Mouse (Mus musculus) stomach, postnatal 0 days (tissue): ENCODE measurements around the gene Crybg1. TPM values are rescaled to one million over a fixed set of nuclear protein-coding genes. Genes with fewer than 3 reads are reported as not detected.

ENCODE experiments used
- ATAC-seq: fragments of 200-750 bp; cut with Nextera tagmentation; 2 replicates; pipeline ENCODE4 v1.8.0; 2017; ENCODE audit not compliant: low FRiP score, low TSS enrichment
- DNase-seq: peaks from one replicate; pipeline ENCODE4 v3.0.0-alpha.2; 2016; ENCODE audit warnings: low spot score
- H3K27ac ChIP-seq: fragments of 300-500 bp; sonication (generic); replicated peaks from 2 replicates; pipeline ENCODE4 v1.5.1; 2014; ENCODE audit warnings: mild to moderate bottlenecking, control low read depth
- H3K27me3 ChIP-seq: fragments of 300-500 bp; sonication (generic); 2 replicates; pipeline ENCODE4 v1.6.1; 2014; ENCODE audit warnings: low read length; ENCODE audit not compliant: control insufficient read depth, insufficient read depth
- H3K36me3 ChIP-seq: fragments of 300-500 bp; sonication (generic); 2 replicates; pipeline ENCODE4 v1.6.1; 2014; ENCODE audit warnings: low read length, mixed read lengths; ENCODE audit not compliant: control insufficient read depth, insufficient read depth
- H3K4me1 ChIP-seq: fragments of 300-500 bp; sonication (generic); replicated peaks from 2 replicates; pipeline ENCODE4 v1.6.1; 2014; ENCODE audit warnings: antibody characterized with exemption; ENCODE audit not compliant: control insufficient read depth, insufficient read depth
- H3K4me2 ChIP-seq: fragments of 300-500 bp; sonication (generic); replicated peaks from 2 replicates; pipeline ENCODE4 v1.6.1; 2014; ENCODE audit warnings: low read depth, mild to moderate bottlenecking, control low read depth, moderate library complexity
- H3K4me3 ChIP-seq: fragments of 300-500 bp; sonication (generic); 2 replicates; pipeline ENCODE4 v1.5.1; 2014; ENCODE audit warnings: low read depth, low read length, control low read depth
- H3K9ac ChIP-seq: fragments of 300-500 bp; sonication (generic); 2 replicates; pipeline ENCODE4 v1.6.1; 2014; ENCODE audit warnings: mild to moderate bottlenecking, low read length, control low read depth, mixed read lengths
- H3K9me3 ChIP-seq: fragments of 300-500 bp; sonication (generic); 2 replicates; pipeline ENCODE4 v1.6.1; 2016; ENCODE audit warnings: low read length; ENCODE audit not compliant: control insufficient read depth
- CTCF ChIP-seq: IDR thresholded peaks from 2 replicates; pipeline ENCODE4 v1.5.1; 2016; ENCODE audit warnings: antibody characterized with exemption, low read depth, mild to moderate bottlenecking, moderate library complexity
- EP300 ChIP-seq: optimal IDR thresholded peaks from 2 replicates; pipeline ENCODE3; 2016; ENCODE audit warnings: antibody characterized with exemption
- WGBS: fragments of 180-500 bp; shearing (Covaris S2); extraction: QIAGEN DNeasy Blood & Tissue Kit; methylation state at CpG from one replicate; pipeline ENCODE4 v1.1.7; 2014; 5-methylcytosine and 5-hydroxymethylcytosine counted together
- polyA plus RNA-seq: library from polyadenylated mRNA; unstranded; fragments of >200 nt; fragmentation: Nextera tagmentation; extraction: Ambion mirVana; gene quantifications from 2 replicates; pipeline ENCODE4 v1.2.1, GENCODE M21; 2015

The Crybg1 gene
- polyA plus RNA-seq, 1 experiment from 2014 or later, result 9.0 TPM

DNA sequence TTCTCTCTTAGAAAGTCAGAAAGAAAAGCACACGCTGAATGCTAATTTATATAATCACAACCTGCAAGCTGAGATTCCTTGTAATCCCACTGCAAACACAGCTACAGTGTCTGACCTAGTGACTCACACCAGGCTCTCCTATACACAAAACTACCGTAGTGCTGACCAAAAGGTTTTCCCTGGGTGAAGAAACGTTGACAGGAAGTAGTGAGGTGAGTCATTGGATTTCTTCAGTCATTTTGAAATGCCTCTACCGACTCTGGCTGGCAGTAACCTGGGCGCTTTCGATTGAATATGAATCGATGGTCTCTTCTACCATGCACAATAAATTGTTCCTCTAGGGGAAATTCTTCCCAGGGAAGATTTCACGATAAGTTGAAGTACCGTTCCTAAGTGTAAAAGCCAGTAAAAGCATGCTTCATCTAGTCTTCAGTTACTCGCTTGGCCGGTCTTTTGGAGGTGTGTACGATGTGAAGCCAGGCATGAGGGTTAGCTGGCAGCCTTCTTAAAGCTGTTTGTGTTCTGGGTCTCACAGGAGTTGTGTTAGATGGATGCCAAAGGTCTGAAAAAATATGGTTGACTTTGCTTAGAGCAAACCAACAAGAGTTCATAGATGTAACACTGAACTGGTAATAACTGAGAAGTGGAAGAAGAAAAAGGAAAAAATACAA, 36.5 kb downstream of the Crybg1 start:
- ATAC-seq (peak; percentile 94), DNase-seq (peak; percentile 34)
- Histone ChIP-seq H3K36me3 (no peaks in the 10 kb centered on the region), H3K4me3 (no peak overlapping the region), H3K4me1 (no peaks in the 10 kb centered on the region), H3K27ac (peak overlapping the region; percentile 30), H3K4me2 (no peak overlapping the region; the same call in 1 of the 2 replicates), H3K9ac (no peak overlapping the region), H3K9me3 (no peaks in the 10 kb centered on the region), H3K27me3 (no peaks in the 10 kb centered on the region)
- 56% methylated on average over 12 of the region's 12 CpGs for WGBS
- TF ChIP-seq CTCF (no peak), EP300 (no peak)

- H3K27me3 ChIP-seq, result no peaks in the 10 kb centered on the region
- 0 out of 2 replicates have a peak overlapping the region, but pooled peaks have one; percentile 9 for H3K27ac ChIP-seq
- no peaks in the 10 kb centered on the region for H3K36me3 ChIP-seq
- no peak overlapping the region for H3K4me3 ChIP-seq
- no peaks in the 10 kb centered on the region for H3K4me1 ChIP-seq
- 55% methylated on average over 10 of the region's 10 CpGs for WGBS
- no peaks in the 10 kb centered on the region for H3K9me3 ChIP-seq
- H3K9ac ChIP-seq, result no peak overlapping the region
- H3K4me2 ChIP-seq, result no peak overlapping the region
- TF ChIP-seq EP300 (no peak), CTCF (no peak)
- DNase-seq, result no peak
- no peak for ATAC-seq
Measured at GRCm38 (mm10) chr10:44111168-44111567, 37.5 kb downstream of the Crybg1 start.

- Histone ChIP-seq H3K27ac (no peak overlapping the region), H3K4me3 (no peak overlapping the region), H3K27me3 (no peaks in the 10 kb centered on the region), H3K9me3 (no peaks in the 10 kb centered on the region), H3K36me3 (no peaks in the 10 kb centered on the region), H3K4me2 (no peak overlapping the region), H3K9ac (no peak overlapping the region), H3K4me1 (no peaks in the 10 kb centered on the region)
- DNase-seq, result peak; percentile 35
- no peak for TF ChIP-seq EP300
- TF ChIP-seq CTCF, result peak; percentile 56
- ATAC-seq, result no peak
Measured at GRCm38 (mm10) chr10:44110460-44110859, 38.2 kb downstream of the Crybg1 start.

GRCm38 (mm10) chr10:44094794-44095193, 53.9 kb downstream of the Crybg1 start:
- H3K36me3 ChIP-seq, result no peaks in the 10 kb centered on the region
- no peaks in the 10 kb centered on the region for H3K27me3 ChIP-seq
- ATAC-seq (no peak), DNase-seq (no peak)
- no peak overlapping the region for H3K9ac ChIP-seq
- 49% methylated on average over 2 of the region's 2 CpGs for WGBS
- no peak overlapping the region for H3K4me2 ChIP-seq
- TF ChIP-seq EP300 (no peak), CTCF (no peak)
- no peak overlapping the region for H3K4me3 ChIP-seq
- no peaks in the 10 kb centered on the region for H3K9me3 ChIP-seq
- no peaks in the 10 kb centered on the region for H3K4me1 ChIP-seq
- H3K27ac ChIP-seq, result no peak overlapping the region

DNA sequence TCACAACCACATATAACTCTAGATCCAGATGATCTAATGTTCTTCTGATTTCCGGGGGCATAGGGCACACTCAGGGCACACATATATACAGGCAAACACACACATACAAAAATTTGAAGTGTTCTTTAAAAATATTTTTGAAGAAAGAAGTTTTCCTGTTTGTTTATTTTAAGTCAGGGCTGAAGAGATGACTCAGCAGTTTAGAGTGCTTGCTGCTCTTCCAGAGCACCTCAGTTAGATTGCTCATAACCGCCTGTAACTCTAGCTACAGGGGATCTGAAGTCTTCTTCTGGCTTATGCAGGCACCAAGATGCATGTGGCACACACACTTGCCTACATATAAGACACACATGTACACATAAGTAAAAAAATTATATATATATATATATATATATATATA, 56.9 kb downstream of the Crybg1 start:
- H3K4me3 ChIP-seq, result no peak overlapping the region
- H3K9ac ChIP-seq, result no peak overlapping the region
- H3K4me1 ChIP-seq, result no peaks in the 10 kb centered on the region
- no peaks in the 10 kb centered on the region for H3K27me3 ChIP-seq
- no peak overlapping the region for H3K27ac ChIP-seq
- no peak overlapping the region for H3K4me2 ChIP-seq
- WGBS, result 92% methylated on average over 2 of the region's 2 CpGs
- ATAC-seq (no peak), DNase-seq (no peak)
- no peak for TF ChIP-seq CTCF
- no peak for TF ChIP-seq EP300
- no peaks in the 10 kb centered on the region for H3K36me3 ChIP-seq
- no peaks in the 10 kb centered on the region for H3K9me3 ChIP-seq

DNA sequence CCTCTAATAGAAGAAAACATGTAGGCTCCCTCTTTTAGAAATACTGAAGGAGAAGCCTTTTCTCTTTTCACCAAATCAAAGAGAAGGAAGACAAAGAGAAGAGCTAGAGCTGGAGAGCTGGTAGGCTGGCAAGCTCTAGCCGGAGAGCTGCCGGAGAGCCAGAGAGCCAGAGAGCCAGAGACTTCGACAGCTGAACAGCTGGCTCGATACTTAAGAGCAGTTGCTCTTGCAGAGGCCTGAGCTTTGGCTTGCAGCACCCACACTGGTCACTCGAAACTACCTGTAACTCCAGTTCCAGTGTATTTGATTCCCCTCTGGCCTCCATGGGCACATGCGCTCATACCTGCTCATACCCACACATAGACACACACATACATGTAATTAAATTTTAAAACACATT, 68.3 kb downstream of the Crybg1 start:
- WGBS, result 52% methylated on average over 6 of the region's 6 CpGs
- Histone ChIP-seq H3K4me3 (no peak overlapping the region), H3K27me3 (no peaks in the 10 kb centered on the region), H3K9ac (no peak overlapping the region), H3K4me1 (no peaks in the 10 kb centered on the region), H3K4me2 (no peak overlapping the region), H3K9me3 (no peaks in the 10 kb centered on the region), H3K27ac (no peak overlapping the region), H3K36me3 (no peaks in the 10 kb centered on the region)
- DNase-seq (no peak), ATAC-seq (no peak)
- TF ChIP-seq CTCF (no peak), EP300 (no peak)
